Comparison of ENCODE assay signal across 17 mouse cellular contexts in genomic region chr16:89569136-89569535, GRCm38 (mm10). TPM values are rescaled to one million over a fixed set of nuclear protein-coding genes. Genes with fewer than 3 reads are reported as not detected.
A peak's percentile ranks its signal among the peaks of the same experiment; 100 is the strongest.
DNase-seq lines count a peak whose midpoint lies in the region; ATAC-seq and TF ChIP-seq lines count a peak whose summit lies in the region.
"Had no signal": no experiment of that assay in that cellular context is flagged by ENCODE, and none has a peak within 500 bp of the region (broad histone marks: within the 10 kb centered on the region; RNA-seq: fewer than 3 reads in every experiment).

No protein-coding gene starts in this region.

- H3K27ac ChIP-seq in hindbrain, embryonic 15.5 days (replicated peaks) = no peak overlapping the region
- H3K27ac ChIP-seq in hindbrain, embryonic 14.5 days = no peak overlapping the region
- H3K27ac ChIP-seq in layer of hippocampus, adult 2 months = no peak overlapping the region

- no peaks in the 10 kb centered on the region for H3K36me3 ChIP-seq in hindbrain, embryonic 15.5 days
- H3K36me3 ChIP-seq in hindbrain, embryonic 14.5 days (replicated peaks; ENCODE audit: control insufficient read depth, insufficient read depth) = no peaks in the 10 kb centered on the region

- 55% methylated on average over 6 of the region's 6 CpGs for WGBS in hindbrain, embryonic 15.5 days
- 63% methylated on average over 6 of the region's 6 CpGs for WGBS in hindbrain, embryonic 14.5 days

- no peaks in the 10 kb centered on the region; the same call in 1 of the 2 replicates for H3K4me1 ChIP-seq in hindbrain, embryonic 15.5 days (replicated peaks)
- H3K4me1 ChIP-seq in hindbrain, embryonic 14.5 days (replicated peaks; ENCODE audit: control insufficient read depth, insufficient read depth, low read length) = no peaks in the 10 kb centered on the region

- H3K4me3 ChIP-seq in hindbrain, embryonic 15.5 days = no peak overlapping the region
- no peak overlapping the region for H3K4me3 ChIP-seq in hindbrain, embryonic 14.5 days (replicated peaks; ENCODE audit: low read length)
- H3K4me3 ChIP-seq in layer of hippocampus, adult 2 months = no peak overlapping the region
- H3K4me3 ChIP-seq: erythroblast, embryonic 14.5 days; myocyte had no signal

- H3K9ac ChIP-seq in hindbrain, embryonic 15.5 days = no peak overlapping the region
- no peak overlapping the region for H3K9ac ChIP-seq in hindbrain, embryonic 14.5 days

- no peak for TF ChIP-seq CTCF in layer of hippocampus, adult 2 months (conservative IDR thresholded peaks at IDR 0.05)

- DNase-seq in hindbrain, embryonic 14.5 days (ENCODE audit: low spot score) = no peak
- peak; percentile 56 for DNase-seq in brain, embryonic 18.5 days (ENCODE audit: low read depth, low spot score)
- DNase-seq in cerebellum, adult 8-10 months = peak; percentile 36
- peak; percentile 57 to 61 for DNase-seq in layer of hippocampus, adult 2 months (ENCODE audit: low spot score in 2 of 2)
- DNase-seq in kidney, postnatal 36 days = no peak
- DNase-seq in ovary, adult 18-20 months (ENCODE audit: low spot score) = no peak
- no peak for DNase-seq in MN1 (ENCODE audit: low spot score)
- DNase-seq: lung, adult 2 months had no signal

- no peak overlapping the region for H3K4me2 ChIP-seq in hindbrain, embryonic 15.5 days
- no peak overlapping the region for H3K4me2 ChIP-seq in hindbrain, embryonic 14.5 days (replicated peaks)

- H3K27me3 ChIP-seq in hindbrain, embryonic 15.5 days = no peaks in the 10 kb centered on the region
- H3K27me3 ChIP-seq in hindbrain, embryonic 14.5 days (ENCODE audit: control insufficient read depth, insufficient read depth, low read length) = no peaks in the 10 kb centered on the region

- ATAC-seq in hindbrain, embryonic 15.5 days (ENCODE audit: low FRiP score, low read depth) = 0 out of 2 replicates have a peak, but pooled peaks have one; percentile 23
- ATAC-seq in hindbrain, embryonic 14.5 days (ENCODE audit: low FRiP score) = no peak
- ATAC-seq: intestine, embryonic 16.5 days had no signal

- H3K9me3 ChIP-seq in hindbrain, embryonic 15.5 days = no peaks in the 10 kb centered on the region
- H3K9me3 ChIP-seq in hindbrain, embryonic 14.5 days (ENCODE audit: control insufficient read depth, low read length) = no peaks in the 10 kb centered on the region

RNA-seq across cellular contexts. Expression of gene Krtap11-1, which starts 1.8 kb away (rescaled TPM):
- polyA plus RNA-seq in hindbrain, embryonic 15.5 days (2015; fragmentation: Nextera tagmentation; extraction: Ambion mirVana) = not detected in 2 replicates
- polyA plus RNA-seq in hindbrain, embryonic 14.5 days (2014; fragmentation: Nextera tagmentation; extraction: Ambion mirVana) = not detected in 2 replicates
- not detected for total RNA-seq in layer of hippocampus, adult 2 months (2021)
- total RNA-seq: megakaryocyte-erythroid progenitor cell, adult 5-6 weeks had no signal
- polyA plus RNA-seq: erythroblast, embryonic 14.5 days; heart, postnatal 0 days; intestine, embryonic 16.5 days; large intestine, adult 2 months; limb, embryonic 14.5 days; lung, adult 2 months; myocyte; spleen, adult 2 months had no signal

Comparison
In these comparisons a context has a peak if more than half of its experiments do, and no peak if none do; other contexts are left out.
1. DNase-seq: peak in brain, embryonic 18.5 days (single experiment), cerebellum, adult 8-10 months (single experiment) and layer of hippocampus, adult 2 months (2 of 2); none in hindbrain, embryonic 14.5 days (single experiment), kidney, postnatal 36 days (0 of 2), ovary, adult 18-20 months (single experiment) and MN1 (single experiment).